Mouse (Mus musculus) layer of hippocampus, postnatal 14 days (tissue): ENCODE results near the gene Crls1. TPM values are rescaled to one million over a fixed set of nuclear protein-coding genes. Genes with fewer than 3 reads are reported as not detected.

Experiments used
- DNase-seq, 2 experiments: peaks; one replicate each; pipeline ENCODE4 v3.0.0; 2021 to 2022; ENCODE audit warnings: low spot score in 2 of 2, mixed read lengths in 1 of 2
- total RNA-seq, 2 experiments: library from RNA; stranded (reverse); gene quantifications; 2 replicates each; pipeline ENCODE4 v1.2.3; 2021

Gene Crls1
- total RNA-seq, 2 experiments from 2014 or later, result 33.5 to 38.1 TPM

DNA sequence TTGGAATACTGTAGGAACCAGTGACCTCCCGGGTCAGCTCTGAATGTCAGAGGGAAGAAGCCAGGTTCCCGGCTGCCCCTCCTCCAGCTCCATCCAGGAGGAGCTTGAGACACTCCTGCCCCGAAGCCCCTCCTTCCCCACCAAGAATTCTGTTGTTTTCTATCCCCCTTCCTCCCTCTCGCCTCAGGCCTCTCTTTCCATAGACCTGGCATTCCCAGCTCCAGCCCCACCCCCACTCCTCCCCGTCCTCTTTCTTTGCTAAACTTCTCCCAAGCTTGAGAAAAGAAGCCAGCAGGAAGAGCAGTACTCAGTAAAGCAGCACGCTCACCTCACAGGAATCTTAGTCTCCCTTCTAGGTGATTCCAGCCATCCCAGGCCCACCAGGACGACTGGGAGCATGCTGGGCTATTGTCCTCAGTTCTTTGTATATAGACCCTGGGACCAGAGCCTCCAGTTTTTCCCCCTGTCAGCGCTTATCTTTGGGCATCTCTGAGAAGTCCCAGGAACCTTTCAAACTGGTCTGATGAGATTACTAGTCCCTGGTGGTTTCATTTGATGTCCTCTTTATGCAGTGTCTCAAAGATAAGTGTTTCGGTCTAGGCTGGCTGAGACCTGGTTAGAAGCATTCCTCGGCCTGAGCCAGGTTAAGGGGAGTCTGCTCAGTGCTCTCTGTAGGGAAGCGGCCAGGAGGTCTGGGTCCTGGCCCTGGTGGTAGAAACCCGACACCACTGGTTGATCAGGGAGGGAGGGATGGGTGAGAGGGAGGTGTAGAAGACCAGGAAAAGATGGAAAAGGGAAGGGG is 34.6 kb downstream of the Crls1 start, which contains the start of gene Lrrn4:
Gene Lrrn4, minus strand, starts transcription at position 48 of the 802 bp plus-strand sequence.
- DNase-seq, result no peak

- DNase-seq, result no peak
Measured at GRCm38 (mm10) chr2:132884303-132884967, 38.0 kb downstream of the Crls1 start.

GRCm38 (mm10) chr2:132885312-132885711 is 38.8 kb downstream of the Crls1 start:
- no peak for DNase-seq

DNA sequence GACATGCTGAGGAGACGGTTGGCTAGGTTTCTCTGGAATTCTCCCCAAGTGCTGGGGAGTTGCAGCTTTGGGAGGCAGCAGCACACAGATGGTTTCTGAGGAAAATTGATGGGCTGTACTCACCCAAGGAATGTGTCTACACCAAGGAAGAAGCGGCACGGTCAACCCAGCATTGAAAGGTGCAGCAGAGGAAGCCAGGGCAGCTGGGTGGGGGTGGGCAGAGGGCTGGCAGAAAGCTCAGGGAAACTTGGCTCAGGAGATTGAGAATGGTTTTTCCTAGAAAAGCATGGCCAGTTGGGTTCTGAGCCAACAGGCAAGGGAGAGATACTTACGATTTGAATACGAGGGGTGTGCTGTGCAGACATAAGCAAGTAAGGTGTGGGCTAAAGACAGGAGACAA is 47.4 kb downstream of the Crls1 start:
- DNase-seq, result no peak

GRCm38 (mm10) chr2:132898211-132898610 is 51.7 kb downstream of the Crls1 start:
- no peak for DNase-seq

DNA sequence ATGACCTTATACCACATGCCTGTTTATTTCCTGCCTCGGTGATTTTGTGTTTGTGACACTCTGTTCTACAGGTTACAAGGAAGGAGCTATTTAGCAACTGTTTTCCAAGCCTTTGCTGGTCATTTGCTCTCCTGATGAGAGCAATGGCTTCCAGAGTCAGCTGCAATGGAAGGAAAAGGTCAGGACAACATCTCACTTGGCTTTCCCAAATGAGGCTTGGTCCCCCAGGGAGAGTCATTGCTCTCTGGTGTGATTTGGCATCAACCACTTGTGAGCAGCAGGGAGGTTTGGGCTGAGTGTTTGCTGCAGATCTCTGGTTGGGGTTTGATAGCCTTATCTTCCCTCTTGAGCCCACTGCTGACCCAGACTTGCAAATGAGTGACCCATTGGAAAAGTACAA is 54.1 kb downstream of the Crls1 start:
- DNase-seq, result no peak

DNA sequence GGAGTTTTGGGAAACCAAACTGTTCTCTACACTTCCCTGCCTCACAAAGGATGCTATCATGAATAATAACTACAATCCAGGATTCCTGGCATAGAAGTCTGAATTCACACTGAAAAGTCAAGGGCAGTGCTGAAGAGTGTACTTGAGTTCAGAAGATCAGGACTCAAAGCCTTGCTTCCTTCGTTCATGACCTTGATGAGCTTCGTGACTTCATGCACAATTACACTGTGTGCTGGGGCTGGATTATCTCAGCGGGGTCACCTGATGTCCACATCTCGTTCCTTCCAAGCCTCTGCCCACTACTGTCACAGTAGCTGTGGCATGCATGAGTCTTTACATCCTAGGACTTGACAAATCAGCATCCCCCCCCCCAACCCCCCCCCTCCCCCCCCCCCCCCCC is 55.2 kb downstream of the Crls1 start:
- DNase-seq, result no peak

DNA sequence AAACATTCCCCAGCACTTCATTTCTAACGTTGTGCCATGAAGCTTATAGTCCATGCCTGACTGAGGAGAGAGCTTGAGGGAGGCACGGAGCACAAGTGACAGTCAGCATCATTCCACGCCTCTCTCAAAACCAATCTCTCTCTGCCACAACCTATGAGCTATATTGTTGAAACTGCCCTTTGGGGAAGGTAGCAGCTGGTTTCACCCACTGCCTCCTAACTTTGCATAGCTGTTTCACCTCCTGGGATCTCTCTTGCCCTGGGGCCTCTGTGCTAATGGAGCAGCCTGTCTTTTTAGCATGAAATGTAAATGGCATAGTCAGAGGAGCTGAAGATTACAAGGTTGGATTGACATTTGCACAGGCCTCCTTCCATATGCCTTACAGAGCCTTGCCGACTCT is 55.6 kb downstream of the Crls1 start:
- no peak for DNase-seq

DNA sequence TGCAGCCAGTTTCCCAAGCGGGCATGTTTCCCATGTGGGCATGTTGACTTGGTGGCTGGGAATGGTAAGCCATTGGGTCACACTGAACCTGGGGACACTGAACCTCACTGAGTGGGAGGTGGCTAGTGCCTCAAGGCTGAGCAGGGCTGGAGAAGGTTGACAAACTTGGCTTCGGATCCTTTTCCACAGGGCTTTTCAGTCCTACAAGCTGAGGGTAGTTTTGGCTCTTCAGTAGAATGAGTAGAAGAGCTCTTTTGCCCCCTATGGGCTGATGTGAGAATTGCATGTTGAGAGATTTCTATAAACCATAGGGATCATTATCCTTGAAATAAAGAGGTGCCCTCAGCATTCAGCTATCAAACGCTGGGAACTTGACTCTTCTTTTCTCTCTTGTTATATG is 57.0 kb downstream of the Crls1 start:
- DNase-seq, result peak; percentile 54 to 81

GRCm38 (mm10) chr2:132904961-132905360 is 58.5 kb downstream of the Crls1 start:
- no peak for DNase-seq

- peak in 1 of 2 experiments; percentile 55 for DNase-seq
Measured at GRCm38 (mm10) chr2:132906763-132907162, 60.3 kb downstream of the Crls1 start.

GRCm38 (mm10) chr2:132914785-132915184 is 68.3 kb downstream of the Crls1 start:
- no peak for DNase-seq

Other genes with a start within 250 kb of the Crls1 start
- gene Shld1, start 159.7 kb upstream of the Crls1 start, total RNA-seq, result 1 to 10 TPM; 9.1 to 9.7 TPM
- 100 to 1,000 TPM; 327 to 362 TPM for gene Chgb, start 65.4 kb upstream of the Crls1 start, total RNA-seq
- gene Trmt6, start 30.6 kb upstream of the Crls1 start, total RNA-seq, result 10 to 100 TPM; 23.1 to 27.7 TPM
- 1 to 10 TPM; 3.8 to 4.8 TPM for gene Mcm8, start 30.5 kb upstream of the Crls1 start, total RNA-seq
- gene Lrrn4, start 34.2 kb downstream of the Crls1 start, total RNA-seq, result under 1 TPM; 0.69 to 0.76 TPM
- gene Fermt1, start 99.2 kb downstream of the Crls1 start, total RNA-seq, result under 1 TPM; 0.19 to 0.76 TPM